In genomic region chr5:99504349-99504830, GRCm38 (mm10) we compare ENCODE assay signal across 9 mouse cellular contexts.
DNase-seq lines count a peak whose midpoint lies in the region.
"Had no signal": no experiment of that assay in that cellular context is flagged by ENCODE, and none has a peak within 500 bp of the region (broad histone marks: within the 10 kb centered on the region; RNA-seq: fewer than 3 reads in every experiment).

No protein-coding gene starts in this region.

- no peaks in the 10 kb centered on the region for H3K9me3 ChIP-seq in forebrain, embryonic 10.5 days

- H3K27me3 ChIP-seq in forebrain, embryonic 10.5 days (ENCODE audit: poor library complexity, severe bottlenecking): no peaks in the 10 kb centered on the region

- intact Hi-C loops in heart, postnatal 36 days (cut with DNase I): no loop called here

- WGBS in forebrain, embryonic 10.5 days: 80% methylated on average over 9 of the region's 9 CpGs

- H3K4me1 ChIP-seq in forebrain, embryonic 10.5 days: peaks cover 10% of the 10 kb centered on the region

- no peak overlapping the region for H3K4me3 ChIP-seq in forebrain, embryonic 10.5 days
- H3K4me3 ChIP-seq: myocyte had no signal

- H3K36me3 ChIP-seq in forebrain, embryonic 10.5 days (replicated peaks): no peaks in the 10 kb centered on the region

- H3K27ac ChIP-seq in forebrain, embryonic 10.5 days: peak overlapping the region; percentile 13; the same call in 1 of the 2 replicates

- DNase-seq in heart, adult 11 months: peak; percentile 91
- DNase-seq in heart, postnatal 36 days: no peak
- DNase-seq in NIH3T3 (ENCODE audit: low read depth): peak; percentile 16
- no peak for DNase-seq in forebrain, embryonic 10.5 days (ENCODE audit: extremely low spot score, low spot score)
- DNase-seq in layer of hippocampus, postnatal 14 days (ENCODE audit: low spot score in 2 of 2): peak; percentile 57 to 67
- peak; percentile 75 for DNase-seq in retina, postnatal 1 day
- DNase-seq in embryo, embryonic 10 days (ENCODE audit: low spot score): no peak
- no peak for DNase-seq in urinary bladder, postnatal 10 days (ENCODE audit: low spot score)

Comparison
In these comparisons a context has a peak if more than half of its experiments do, and no peak if none do; other contexts are left out.
1. DNase-seq: peak in heart, adult 11 months (single experiment), NIH3T3 (single experiment), layer of hippocampus, postnatal 14 days (2 of 2) and retina, postnatal 1 day (single experiment); none in heart, postnatal 36 days (0 of 2), forebrain, embryonic 10.5 days (single experiment), embryo, embryonic 10 days (single experiment) and urinary bladder, postnatal 10 days (single experiment).